Mouse (Mus musculus): ENCODE data around the gene Nkain4.
A peak's percentile ranks its signal among the peaks of the same experiment; 100 is the strongest.

The Nkain4 gene

DNA sequence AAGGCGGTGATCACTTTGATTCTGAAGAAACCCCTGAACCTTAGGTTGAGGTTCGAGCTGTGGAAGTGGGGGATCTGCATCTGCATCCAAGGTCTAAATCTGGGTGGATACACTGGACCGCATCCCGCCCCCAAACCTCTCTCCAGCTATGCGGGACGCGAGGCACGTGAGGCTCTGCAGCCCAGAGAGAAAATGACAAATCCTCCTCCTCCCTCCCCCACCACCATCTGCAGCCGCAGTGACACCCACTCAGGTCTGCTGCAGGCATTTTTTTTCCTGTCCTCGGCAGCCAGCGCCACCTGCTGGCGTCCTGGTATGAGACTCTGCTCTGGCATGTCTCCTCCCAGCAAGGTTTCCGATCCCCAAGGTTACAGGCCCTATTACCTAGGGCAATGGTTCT is 59.8 kb downstream of the Nkain4 start:
- peak; percentile 96 for DNase-seq (ENCODE audit: low read depth, low spot score)

DNA sequence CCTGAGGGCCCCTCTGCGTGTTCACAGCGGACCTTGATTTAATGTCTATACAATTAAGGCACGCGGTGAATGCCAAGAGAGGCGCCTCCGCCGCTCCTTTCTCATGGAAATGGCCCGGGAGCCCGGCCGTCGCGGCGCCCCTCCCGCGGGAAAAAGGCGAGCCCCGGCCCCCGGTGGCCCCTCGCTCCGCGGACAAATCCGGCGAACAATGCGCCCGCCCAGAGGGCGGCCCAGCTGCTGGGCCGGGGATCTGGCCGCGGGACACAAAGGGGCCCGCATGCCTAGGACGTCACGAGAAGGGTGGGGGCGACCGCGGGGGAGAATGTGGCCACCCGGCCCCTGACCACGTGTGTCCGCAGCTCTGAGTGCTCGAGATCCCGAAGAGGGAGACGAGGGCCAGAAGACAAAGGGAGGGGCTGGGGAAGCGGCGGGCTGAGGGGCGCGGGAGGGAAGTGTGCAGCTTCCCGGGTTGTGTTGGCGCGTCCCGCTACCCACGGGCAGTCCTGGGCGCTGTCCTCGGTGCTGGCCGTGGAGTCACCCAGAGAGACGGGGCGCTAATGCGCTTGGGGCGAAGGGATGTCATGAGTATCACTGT is 60.4 kb downstream of the Nkain4 start:
- DNase-seq (ENCODE audit: low read depth, low spot score), result no peak

DNA sequence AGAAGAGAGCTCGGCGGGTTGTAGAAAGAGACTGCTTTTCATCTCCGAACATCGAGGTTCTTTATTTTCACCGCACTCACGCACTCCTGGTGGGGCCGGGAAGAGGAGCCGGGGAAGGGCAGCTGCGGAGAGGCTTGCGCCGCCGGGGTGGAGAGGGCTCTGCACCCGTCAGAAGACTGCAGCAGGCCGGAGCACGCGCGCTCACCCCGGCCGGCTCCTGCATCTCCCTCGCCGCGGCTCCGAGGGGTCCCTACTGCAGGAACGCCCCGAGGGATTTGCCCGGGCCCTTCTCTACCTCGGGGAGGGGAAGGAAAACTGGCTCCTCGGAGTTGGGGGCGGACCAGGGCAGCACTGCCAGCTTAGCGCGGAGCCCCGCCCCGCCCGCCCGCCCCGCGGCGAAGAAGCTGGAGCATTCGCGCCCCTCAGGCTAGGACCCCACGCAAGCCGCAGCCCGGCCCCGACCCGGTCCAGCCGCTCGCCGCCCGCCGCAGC is 60.9 kb downstream of the Nkain4 start:
- no peak for DNase-seq (ENCODE audit: low read depth, low spot score)

DNA sequence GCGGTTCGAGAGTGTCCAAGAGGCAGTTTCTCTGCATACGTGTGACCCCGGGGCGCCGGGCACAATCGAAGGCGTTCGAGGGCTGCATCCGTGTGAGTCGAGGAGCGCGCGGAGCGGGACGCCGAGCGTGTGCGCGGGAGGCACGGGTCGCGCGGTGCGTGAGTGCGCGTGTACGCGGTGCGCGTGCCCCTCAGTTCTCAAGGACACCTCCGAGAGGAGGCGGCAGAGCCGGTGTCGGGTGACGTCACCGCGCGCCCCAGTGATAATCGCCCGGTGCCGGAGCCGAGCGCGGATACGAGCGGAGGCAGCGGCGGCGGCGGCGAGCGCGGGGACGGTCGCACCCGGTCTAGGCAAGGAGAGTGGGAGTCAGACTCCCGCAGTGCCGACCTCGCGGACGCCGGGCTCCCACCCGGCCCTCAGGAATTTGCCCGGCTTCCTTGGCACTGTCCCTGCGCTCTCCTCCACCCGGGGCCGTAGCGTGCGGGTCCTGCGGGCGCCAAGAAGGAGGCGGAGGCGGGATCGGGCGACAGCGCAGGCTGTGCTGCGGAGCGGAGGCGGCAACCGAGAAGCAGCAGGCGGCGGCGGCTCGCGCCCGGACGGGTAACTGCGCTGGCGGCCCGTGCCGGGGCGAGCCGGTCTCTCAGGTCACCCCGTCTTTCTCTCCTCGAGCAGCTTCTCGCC is 61.5 kb downstream of the Nkain4 start:
- DNase-seq (ENCODE audit: low read depth, low spot score), result peak; percentile 86

DNA sequence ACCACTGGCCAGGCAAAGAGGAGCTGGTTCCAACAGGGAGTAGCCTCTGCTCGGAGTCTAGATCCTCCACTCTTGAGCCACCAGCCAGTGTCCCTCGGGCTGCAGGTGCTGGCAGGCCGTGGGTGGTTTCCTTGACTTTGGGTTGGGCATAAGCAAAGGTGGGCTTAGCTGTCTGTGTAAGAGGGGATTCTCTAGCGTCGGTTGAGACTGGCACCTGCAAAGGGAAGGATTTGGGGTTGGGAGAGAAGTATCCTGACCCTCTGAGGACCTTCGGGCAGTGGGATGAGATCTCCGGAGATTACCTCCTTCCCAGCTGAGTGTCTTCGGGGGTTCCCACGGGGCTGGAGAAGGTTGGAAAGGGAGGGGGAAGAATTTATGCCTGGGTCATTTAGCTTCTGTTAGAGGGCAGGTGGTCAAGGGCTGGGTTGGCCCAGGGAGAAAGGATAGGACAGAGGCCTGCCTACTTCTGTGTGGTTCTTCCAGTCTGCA is 62.6 kb downstream of the Nkain4 start:
- DNase-seq (ENCODE audit: low read depth, low spot score), result no peak

DNA sequence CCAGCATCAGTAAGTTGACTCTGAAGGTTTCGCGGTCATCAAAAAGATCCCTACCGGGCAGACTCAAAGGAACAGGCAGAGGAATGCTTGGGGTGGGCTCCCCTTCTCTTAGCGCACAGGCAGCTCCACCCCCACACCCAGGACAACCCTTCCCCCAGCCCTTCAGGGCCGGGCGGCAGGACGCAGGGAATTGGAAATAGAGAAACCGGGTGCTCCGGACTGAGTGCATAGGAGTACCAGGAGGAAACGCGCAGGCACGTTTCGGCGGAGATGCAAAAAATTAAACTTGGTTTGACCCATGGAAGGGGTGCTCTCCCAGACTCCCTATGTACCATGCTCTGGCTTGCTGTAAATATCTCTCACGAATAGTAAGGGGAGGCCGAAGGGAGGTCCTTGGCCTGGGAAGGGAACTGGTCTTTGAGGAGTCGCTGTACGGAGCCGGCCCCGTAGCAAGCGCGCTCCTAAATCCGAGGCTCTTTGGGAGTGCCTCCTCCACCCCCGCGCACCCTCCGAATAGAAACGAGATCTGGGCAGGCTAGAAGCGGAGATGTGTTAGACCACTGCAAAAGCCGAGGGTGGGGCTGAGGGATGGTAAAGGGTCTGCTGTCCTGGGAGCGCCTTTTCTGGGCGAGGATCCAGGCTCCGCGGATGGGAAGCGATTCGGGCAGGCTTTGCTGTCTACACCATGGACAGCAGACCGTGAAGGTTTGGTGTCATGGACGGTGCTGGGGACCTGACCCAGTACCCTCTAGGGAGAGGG is 63.2 kb downstream of the Nkain4 start:
- peak; percentile 86 for DNase-seq (ENCODE audit: low read depth, low spot score)

DNA sequence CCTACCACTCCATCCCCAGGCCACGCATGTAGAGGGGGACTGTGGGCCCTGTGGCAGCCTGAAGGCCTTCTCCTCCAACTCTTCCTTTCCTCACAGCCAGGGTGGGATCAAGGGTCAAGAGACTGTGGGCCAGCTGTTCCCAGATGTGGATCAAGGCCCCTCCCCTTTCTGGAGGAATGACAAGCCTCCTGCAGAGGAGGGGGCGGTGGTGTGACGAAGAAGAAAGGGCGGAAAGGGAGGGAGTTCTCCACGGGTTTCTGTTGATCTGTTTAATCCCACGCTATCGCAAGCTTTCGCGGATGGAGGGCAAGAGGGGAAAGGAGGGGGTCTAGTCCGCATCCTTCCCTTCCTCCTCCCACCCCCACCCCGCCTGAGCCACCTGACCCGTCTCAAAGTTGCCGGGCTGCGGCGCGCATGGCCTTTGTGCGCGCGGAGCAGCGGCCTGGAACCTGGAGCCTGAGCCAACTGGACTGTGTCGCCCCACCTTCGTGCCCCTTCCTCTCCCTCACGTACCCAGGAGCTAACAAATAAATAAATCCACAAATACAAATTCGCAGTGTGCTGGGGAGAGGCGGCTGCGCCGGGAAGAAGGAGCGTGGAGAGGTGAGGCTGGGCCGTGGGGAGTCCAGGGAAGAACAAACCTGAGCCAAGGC is 64.0 kb downstream of the Nkain4 start:
- DNase-seq (ENCODE audit: low read depth, low spot score), result peak; percentile 28

DNA sequence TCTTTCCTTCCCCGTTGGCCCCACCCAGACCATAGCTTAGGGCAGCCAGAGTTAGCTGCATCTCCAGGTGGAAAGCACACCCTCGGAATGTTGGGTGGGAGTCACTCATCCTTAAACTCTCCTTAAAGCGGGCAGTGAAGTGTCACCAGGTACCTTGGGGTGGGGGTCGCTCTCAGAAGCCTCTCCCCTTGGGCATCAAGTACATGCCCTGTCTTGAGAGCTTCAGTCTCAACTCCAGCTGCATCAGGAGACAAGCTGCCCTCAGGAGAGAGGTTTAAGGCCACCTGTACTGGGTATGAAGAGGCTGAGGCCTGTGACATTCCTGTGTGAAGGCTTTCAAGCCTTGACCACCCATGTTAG is 64.6 kb downstream of the Nkain4 start:
- no peak for DNase-seq (ENCODE audit: low read depth, low spot score)

DNA sequence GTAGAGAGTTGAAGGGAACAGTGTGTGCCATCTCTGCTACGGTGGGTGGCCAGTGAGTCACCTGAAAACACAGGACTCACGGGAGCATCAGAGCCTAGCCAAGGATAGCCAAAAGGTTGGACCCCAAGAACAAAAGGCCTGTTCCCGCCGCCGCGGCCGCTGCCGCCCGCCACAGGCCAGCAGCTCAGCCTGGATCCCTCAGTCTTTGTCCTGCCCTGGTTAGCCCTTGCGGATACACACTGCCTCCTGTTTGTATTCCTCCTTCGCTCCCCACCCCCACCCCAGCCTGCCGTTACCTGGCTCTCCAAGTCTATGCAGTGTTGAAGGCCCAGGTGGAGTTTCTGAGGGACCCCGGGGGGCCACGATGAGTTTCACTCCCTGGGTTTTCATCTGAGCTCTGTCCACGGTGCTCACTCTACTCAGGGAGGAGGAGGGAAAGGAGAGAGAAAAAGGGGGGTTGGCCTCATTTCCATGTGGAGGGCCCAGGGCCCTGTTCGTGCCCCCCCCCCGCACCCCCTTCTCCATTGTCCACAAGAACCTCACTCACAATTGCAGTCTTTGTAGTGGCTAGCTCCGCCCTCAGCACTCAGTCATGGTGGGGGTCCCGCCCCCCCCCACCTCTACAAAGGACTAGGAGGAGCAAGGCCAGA is 65.1 kb downstream of the Nkain4 start:
- no peak for DNase-seq (ENCODE audit: low read depth, low spot score)

DNA sequence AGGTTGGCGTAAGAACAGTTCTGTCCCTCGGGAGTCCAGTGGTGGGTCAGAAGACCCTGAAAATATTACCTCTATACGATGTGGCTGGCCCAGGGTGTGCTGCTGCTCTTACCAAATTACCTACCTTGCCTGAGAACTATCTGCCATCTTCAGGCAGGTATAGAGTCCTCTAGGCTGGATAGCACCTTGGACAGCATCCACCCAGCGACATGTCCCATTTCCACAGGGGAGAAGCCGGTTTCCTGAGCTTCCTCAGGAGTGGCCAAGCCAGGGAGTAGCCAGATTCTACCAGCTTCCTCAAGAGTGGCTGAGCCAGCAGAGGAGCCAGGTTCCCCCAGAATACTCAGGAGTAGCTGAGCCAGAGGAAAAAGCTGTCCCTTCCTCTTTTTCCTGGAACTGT is 69.2 kb downstream of the Nkain4 start:
- no peak for DNase-seq (ENCODE audit: low read depth, low spot score)
